Mouse (Mus musculus) Patski (cell line): ENCODE data around the gene Trmt1. TPM values are rescaled to one million over a fixed set of nuclear protein-coding genes. Genes with fewer than 3 reads are reported as not detected.
"Not testable (repeated sequence)": the region's sequence is repeated elsewhere in the genome, so short reads cannot be mapped to it uniquely, and the experiment has no call there.

Source experiments
- ATAC-seq: fragments of 100-300 bp; one replicate; pipeline ENCODE4 v1.8.0; 2021
- CTCF ChIA-PET: fragments of 350-600 bp; sonication (Branson Sonifier 250); formaldehyde crosslinking; loops from one replicate; lab custom pipeline; 2022; ENCODE audit warnings: inconsistent platforms; lab: Charles Lee
- POLR2A ChIA-PET: fragments of 350-600 bp; sonication (Branson Sonifier 250); formaldehyde crosslinking; loops from one replicate; lab custom pipeline; 2022; ENCODE audit warnings: antibody characterized with exemption, inconsistent platforms; lab: Charles Lee
- DNase-seq: peaks from one replicate; pipeline ENCODE4 v3.0.0-alpha.2; 2011; ENCODE audit warnings: low read depth, low spot score
- H3K27me3 ChIP-seq: fragments of 371-371 bp; one replicate; pipeline ENCODE4 v1.5.1; 2021
- CTCF ChIP-seq: fragments of 100-300 bp; IDR thresholded peaks from one replicate; pipeline ENCODE4 v1.5.1; 2021
- in situ Hi-C: fragments of 300-500 bp; cut with MboI; formaldehyde crosslinking; loops from 3 replicates; pipeline ENCODE4 v1.11.1; 2018; ENCODE audit warnings: low pct_unique_long_range_greater_than_20kb, mixed read lengths
- polyA plus RNA-seq: library from polyadenylated mRNA; unstranded; gene quantifications from one replicate; pipeline ENCODE4 v1.2.3, GENCODE M21; 2021

Trmt1 gene
- polyA plus RNA-seq, 1 experiment from 2014 or later: 106 TPM

DNA sequence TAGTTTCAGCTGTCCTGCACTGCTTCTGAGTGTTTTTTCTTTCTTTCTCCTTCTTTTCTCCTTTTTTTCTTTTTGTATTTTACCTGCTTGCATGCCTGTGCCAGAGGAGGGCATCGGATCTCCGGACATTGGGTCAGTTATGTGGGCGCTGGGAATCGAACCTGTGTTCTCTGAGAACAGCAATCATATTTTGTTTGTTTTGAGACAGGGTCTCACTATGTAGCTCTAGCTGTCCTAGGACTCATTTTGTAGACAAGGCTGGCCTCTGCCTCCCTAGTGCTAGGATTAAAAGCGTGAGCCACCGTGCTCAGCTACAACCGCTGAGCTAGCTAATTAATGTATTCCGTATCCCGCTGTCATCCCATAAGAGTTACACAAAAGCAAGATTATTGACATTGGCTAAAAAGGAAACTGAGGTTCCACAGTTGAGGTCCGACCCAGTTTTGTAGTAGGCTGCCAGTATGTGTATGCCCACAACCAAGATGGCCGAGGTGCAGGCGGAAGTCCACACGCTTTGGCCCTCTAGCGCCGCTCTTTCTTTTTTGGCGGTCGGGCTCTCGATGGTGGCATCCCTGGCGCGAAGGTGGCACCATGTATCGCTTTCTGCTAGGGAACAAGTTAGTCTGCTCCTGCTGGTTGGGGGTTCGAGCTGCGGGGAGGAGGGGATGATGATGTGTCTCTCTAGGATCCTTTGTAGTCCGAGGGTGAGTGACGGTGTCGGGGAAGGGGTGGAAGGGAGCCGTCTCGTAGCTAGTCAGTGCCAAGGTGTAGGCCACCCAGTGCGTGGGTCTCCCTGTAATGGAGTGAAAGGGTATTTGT lies 21.3 kb upstream of the Trmt1 start:
- DNase-seq (no peak), ATAC-seq (no peak)
- POLR2A ChIA-PET: interaction anchor here (0.8 to 0.9 kb wide), 3 partner anchors 17 to 44 kb away, joined by 3 read pairs; no protein-coding TSS in a partner anchor

DNA sequence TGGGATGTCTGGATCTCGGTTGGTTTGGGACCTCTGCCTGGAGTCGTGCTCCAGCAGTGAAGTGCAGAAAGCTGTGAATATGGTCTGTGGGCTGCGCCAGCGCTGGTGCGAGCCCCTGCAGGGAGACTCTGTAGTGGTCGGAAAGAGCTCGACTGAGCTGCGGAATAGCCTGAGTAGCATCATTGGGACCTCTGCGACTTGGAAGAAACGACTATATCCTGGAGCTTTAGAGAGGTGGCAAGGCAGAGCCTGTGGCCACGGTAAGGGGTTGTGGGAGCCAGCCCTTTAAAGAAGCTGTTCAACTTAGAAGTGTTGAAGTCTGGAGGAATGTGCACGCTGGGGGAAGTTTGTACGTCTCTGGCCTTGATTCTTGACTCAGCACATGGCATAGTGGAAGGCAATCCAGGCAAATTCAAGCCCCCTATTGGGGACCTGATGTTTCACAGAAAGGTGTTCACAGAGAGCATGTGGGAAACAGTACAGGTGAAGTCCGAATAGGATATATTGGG lies 20.7 kb upstream of the Trmt1 start:
- ChIA-PET CTCF (interaction anchor here (1.2 to 1.8 kb wide), 4 partner anchors 14 to 148 kb away, joined by 3 to 7 read pairs (median 4); no protein-coding TSS in a partner anchor), POLR2A (interaction anchor here (0.8 to 1.0 kb wide), 4 partner anchors 17 to 44 kb away, joined by 3 read pairs; no protein-coding TSS in a partner anchor)
- H3K27me3 ChIP-seq: no peaks in the 10 kb centered on the region
- TF ChIP-seq CTCF: no peak
- DNase-seq (no peak), ATAC-seq (no peak)
- in situ Hi-C loops: loop anchor here (10.0 to 25.0 kb wide), 2 partner anchors 319 to 653 kb away; partner anchors contain the start of genes 1700067K01Rik, 2210011C24Rik and Palm3

More for the DNA sequence above, 21.3 kb upstream of the Trmt1 start:
- CTCF ChIA-PET: interaction anchor here (1.2 to 1.8 kb wide), 4 partner anchors 15 to 148 kb away, joined by 3 to 7 read pairs (median 4); no protein-coding TSS in a partner anchor
- in situ Hi-C loops: loop anchor here (10.0 to 25.0 kb wide), 2 partner anchors 320 to 652 kb away; partner anchors contain the start of genes 1700067K01Rik, 2210011C24Rik and Palm3
- no peaks in the 10 kb centered on the region for H3K27me3 ChIP-seq
- no peak for TF ChIP-seq CTCF

DNA sequence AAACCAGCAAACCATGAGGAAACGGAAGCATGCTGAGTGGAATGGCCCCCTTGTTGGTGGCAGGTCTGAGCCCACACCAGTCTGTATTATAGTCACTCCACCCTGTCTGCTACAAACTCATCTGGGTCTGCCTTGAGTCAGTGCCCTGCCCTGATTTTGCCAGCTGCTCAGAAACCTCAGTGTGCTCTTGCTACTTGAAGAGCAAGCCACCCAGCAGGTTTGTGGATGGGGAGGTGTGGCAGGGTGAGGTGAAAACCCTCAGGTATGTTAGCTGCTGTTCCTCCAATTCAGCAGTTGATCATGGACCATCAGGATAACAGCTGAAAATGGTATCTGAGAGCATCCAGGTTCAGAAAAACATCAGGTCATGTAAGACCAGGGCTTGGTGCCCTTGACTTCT lies 18.0 kb upstream of the Trmt1 start:
- ATAC-seq (no peak), DNase-seq (no peak)
- CTCF ChIA-PET: interaction anchor here (0.7 kb wide), 1 partner anchor 17 kb away, joined by 3 read pairs; no protein-coding TSS in a partner anchor
- POLR2A ChIA-PET: interaction anchor here (0.6 to 1.1 kb wide), 2 partner anchors 19 to 164 kb away, joined by 3 read pairs; no protein-coding TSS in a partner anchor
- H3K27me3 ChIP-seq: no peaks in the 10 kb centered on the region
- in situ Hi-C loops: loop anchor here (10.0 to 25.0 kb wide), 2 partner anchors 317 to 656 kb away; partner anchors contain the start of genes 1700067K01Rik, 2210011C24Rik and Palm3
- TF ChIP-seq CTCF: no peak

DNA sequence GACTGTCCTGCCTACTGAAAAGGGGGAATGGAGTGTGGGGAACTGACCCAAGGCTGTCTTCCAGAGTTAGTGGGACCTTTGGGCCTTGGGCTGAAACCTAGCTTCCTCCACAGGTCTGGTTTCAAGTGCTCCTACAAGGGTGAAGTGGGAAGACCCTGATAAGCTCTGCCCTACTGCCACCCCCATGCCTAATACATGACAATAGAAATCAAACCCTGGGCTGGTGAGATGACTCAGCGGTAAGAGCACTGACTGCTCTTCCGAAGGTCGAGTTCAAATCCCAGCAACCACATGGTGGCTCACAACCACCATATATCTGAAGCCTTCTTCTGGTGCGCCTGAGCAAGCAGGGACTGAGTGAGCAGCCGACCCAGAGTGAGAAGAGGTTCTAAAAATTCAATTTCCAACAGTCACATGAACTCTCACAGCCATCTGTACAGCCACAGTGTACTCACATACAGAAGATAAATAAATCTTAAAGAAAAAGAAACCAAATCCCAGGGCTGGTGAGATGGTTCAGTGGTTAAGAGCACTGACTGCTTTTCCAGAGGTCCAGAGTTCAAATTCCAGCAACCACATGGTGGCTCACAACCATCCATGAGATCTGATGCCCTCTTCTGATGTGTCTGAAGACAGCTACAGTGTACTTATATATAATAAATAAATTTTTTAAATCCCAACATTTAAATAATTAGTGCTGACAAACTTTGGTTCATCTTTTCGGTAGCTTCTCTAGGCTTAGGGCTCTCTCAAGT lies 17.2 kb upstream of the Trmt1 start:
- no peak for TF ChIP-seq CTCF
- ATAC-seq (no peak), DNase-seq (no peak)
- in situ Hi-C loops: loop anchor here (10.0 to 25.0 kb wide), 2 partner anchors 316 to 657 kb away; partner anchors contain the start of genes 1700067K01Rik, 2210011C24Rik and Palm3
- ChIA-PET CTCF (interaction anchor here (0.7 to 1.9 kb wide), 2 partner anchors 13 to 16 kb away, joined by 3 to 4 read pairs; no protein-coding TSS in a partner anchor), POLR2A (interaction anchor here (1.1 kb wide), 1 partner anchor 18 kb away, joined by 3 read pairs; no protein-coding TSS in a partner anchor)
- H3K27me3 ChIP-seq: no peaks in the 10 kb centered on the region

DNA sequence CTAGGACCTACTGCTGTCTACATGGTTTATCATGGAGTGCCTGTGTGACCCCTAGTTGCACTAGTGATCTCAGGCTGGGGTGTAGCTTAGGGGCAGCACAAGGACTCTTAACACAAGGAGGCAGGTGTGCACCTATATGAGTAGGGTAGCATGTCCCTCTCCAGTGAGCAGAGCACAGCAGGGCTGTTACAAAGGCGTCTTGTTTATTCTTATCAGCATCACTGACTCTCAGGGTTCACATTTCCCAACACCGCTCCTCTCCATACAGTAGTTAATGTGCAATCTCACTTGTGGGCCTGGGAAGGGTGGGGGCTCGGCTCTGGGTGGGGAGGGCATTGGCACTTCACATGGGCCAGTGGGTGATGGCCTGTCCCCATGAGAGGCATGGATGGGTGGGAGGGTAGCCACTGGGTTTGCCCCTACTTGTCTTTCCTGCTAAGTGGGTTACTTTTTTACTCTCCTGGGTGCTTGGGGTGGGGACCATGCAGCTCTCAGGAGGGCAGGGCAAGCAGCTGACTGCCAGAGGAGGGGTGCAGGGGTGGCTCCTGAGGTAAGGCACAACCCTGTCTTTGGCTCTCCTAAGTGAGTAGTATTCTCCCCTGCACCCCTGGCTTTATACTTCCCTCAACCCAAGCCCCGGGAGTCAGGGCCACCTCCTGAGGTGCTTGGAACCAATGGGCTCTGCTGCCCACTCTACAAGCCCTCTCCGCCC lies 15.7 kb upstream of the Trmt1 start:
- not testable (repeated sequence) for H3K27me3 ChIP-seq, ATAC-seq, DNase-seq
- POLR2A ChIA-PET: interaction anchor here (1.0 kb wide), 1 partner anchor 19 kb away, joined by 3 read pairs; no protein-coding TSS in a partner anchor
- in situ Hi-C loops: loop anchor here (25.0 kb wide), 1 partner anchor 658 kb away; the partner anchor contains the start of genes 1700067K01Rik, 2210011C24Rik and Palm3
- CTCF ChIA-PET: interaction anchor here (1.9 kb wide), 1 partner anchor 11 kb away, joined by 4 read pairs; no protein-coding TSS in a partner anchor

DNA sequence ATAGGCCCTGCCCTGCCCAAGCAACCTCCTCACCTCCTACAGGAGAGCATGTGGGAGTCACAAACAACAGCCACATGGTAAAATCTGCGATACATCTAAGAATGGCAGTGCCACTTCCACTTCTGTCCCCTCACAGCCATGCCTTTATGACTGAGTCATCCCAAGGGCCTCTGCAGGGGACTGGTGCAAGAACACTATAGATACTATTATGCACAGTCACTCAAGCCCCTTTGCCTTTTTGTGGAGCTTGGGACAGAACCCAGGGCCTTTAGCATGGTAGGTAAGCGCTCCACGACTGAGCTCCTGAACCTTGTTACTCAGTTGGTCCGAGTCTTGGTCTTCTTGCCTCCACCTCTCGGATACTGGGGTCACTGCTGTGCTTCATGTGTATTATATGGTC lies 8.8 kb upstream of the Trmt1 start:
- no peaks in the 10 kb centered on the region for H3K27me3 ChIP-seq
- ATAC-seq (no peak), DNase-seq (no peak)
- CTCF ChIA-PET: no interaction called here
- in situ Hi-C loops: no loop called here
- no peak for TF ChIP-seq CTCF
- POLR2A ChIA-PET: no interaction called here

DNA sequence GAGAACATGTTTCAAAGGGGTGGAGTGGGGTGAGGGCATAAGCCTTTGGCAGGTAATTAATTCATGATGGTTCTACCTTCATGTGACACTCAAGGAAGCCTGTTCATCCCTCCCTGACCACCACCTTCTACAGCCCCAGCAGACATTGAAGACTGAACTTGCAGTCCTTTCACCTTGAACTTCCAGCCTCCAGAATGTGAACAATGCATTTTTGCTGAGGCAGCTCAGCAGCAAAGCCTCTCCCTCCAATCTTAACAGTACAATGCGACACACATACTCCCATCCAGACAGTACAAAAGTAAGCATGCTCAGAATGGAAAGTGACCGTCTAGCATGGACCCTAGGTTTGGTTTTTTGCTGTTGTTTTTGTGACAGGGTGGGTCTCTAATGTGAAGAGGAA lies 4.6 kb upstream of the Trmt1 start:
- DNase-seq (no peak), ATAC-seq (no peak)
- POLR2A ChIA-PET: interaction anchor here (0.5 to 1.2 kb wide), 2 partner anchors 16 to 1067 kb away, joined by 3 read pairs; no protein-coding TSS in a partner anchor
- in situ Hi-C loops: no loop called here
- H3K27me3 ChIP-seq: no peaks in the 10 kb centered on the region
- CTCF ChIA-PET: interaction anchor here (0.9 to 1.2 kb wide), 2 partner anchors 12 to 16 kb away, joined by 3 to 4 read pairs; no protein-coding TSS in a partner anchor
- TF ChIP-seq CTCF: no peak

DNA sequence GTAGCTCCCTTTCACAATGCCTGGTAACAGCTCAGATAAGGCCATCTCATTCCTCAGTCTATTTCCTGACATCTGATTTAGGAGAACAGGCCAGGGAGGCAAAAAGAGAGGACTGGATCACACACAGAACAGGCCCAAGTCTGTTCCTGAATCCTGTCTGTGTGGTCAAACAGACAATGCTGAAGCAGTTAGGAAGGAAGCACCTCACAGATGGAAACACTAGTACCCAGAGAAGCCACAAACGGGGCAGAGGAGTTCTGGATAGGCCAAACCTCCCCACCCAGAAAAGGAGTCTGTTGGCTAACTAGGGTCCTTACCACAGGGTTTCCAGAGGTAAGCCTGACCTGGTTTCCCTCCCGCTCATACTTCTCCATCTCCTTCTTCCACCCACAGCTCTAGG lies 3.9 kb upstream of the Trmt1 start:
- ChIA-PET POLR2A (interaction anchor here (0.5 to 1.2 kb wide), 2 partner anchors 17 to 1068 kb away, joined by 3 read pairs; no protein-coding TSS in a partner anchor), CTCF (interaction anchor here (0.9 to 1.2 kb wide), 2 partner anchors 13 to 16 kb away, joined by 3 to 4 read pairs; no protein-coding TSS in a partner anchor)
- H3K27me3 ChIP-seq: no peaks in the 10 kb centered on the region
- in situ Hi-C loops: no loop called here
- no peak for ATAC-seq
- TF ChIP-seq CTCF: no peak
- no peak for DNase-seq

DNA sequence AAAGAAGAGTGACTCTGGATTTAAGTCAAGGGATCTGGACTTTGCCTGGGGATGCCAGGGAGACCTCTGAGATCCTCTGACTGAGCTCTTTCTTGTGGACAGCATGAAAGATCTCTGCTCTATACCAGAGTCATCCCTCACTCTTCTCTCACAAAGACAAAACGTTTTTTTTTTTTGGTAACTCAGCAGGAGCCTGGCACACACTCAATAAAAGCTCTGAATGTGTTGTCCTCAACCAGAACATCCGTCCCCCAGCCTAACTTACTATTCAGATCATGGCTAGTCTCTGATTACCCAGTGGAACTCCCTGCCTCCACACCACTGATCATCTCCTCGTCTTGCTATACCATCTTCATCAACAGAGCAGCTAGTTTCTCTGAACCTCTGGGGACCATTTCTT lies 1.6 kb upstream of the Trmt1 start:
- in situ Hi-C loops: no loop called here
- ChIA-PET POLR2A (interaction anchor here (0.9 to 1.7 kb wide), 2 partner anchors 23 to 129 kb away, joined by 3 to 5 read pairs; partner anchors contain the start of gene Ier2), CTCF (interaction anchor here (1.0 kb wide), 1 partner anchor 19 kb away, joined by 3 read pairs; no protein-coding TSS in a partner anchor)
- DNase-seq: no peak
- no peaks in the 10 kb centered on the region for H3K27me3 ChIP-seq
- ATAC-seq: no peak
- no peak for TF ChIP-seq CTCF
